Mouse (Mus musculus) midbrain, embryonic 12.5 days (tissue): ENCODE data around the gene Ston2. TPM values are rescaled to one million over a fixed set of nuclear protein-coding genes. Genes with fewer than 3 reads are reported as not detected.
"Not testable (repeated sequence)": the region's sequence is repeated elsewhere in the genome, so short reads cannot be mapped to it uniquely, and the experiment has no call there.

ENCODE experiments used
- ATAC-seq: fragments of 200-750 bp; cut with Nextera tagmentation; 2 replicates; pipeline ENCODE4 v1.8.0; 2017; ENCODE audit warnings: low read depth, moderate TSS enrichment, moderate library complexity; ENCODE audit not compliant: low FRiP score
- H3K27ac ChIP-seq: fragments of 300-500 bp; sonication (generic); replicated peaks from 2 replicates; pipeline ENCODE4 v1.5.1; 2016; ENCODE audit warnings: mild to moderate bottlenecking
- H3K27me3 ChIP-seq: fragments of 300-500 bp; sonication (generic); 2 replicates; pipeline ENCODE4 v1.6.1; 2016; ENCODE audit warnings: mild to moderate bottlenecking
- H3K36me3 ChIP-seq: fragments of 300-500 bp; sonication (generic); 2 replicates; pipeline ENCODE4 v1.6.1; 2016
- H3K4me1 ChIP-seq: fragments of 300-500 bp; sonication (generic); 2 replicates; pipeline ENCODE4 v1.6.1; 2016
- H3K4me2 ChIP-seq: fragments of 300-500 bp; sonication (generic); replicated peaks from 2 replicates; pipeline ENCODE4 v1.6.1; 2016; ENCODE audit warnings: mild to moderate bottlenecking, moderate library complexity
- H3K4me3 ChIP-seq: fragments of 300-500 bp; sonication (generic); 2 replicates; pipeline ENCODE4 v1.5.1; 2016; ENCODE audit warnings: mild to moderate bottlenecking
- H3K9ac ChIP-seq: fragments of 300-500 bp; sonication (generic); replicated peaks from 2 replicates; pipeline ENCODE4 v1.6.1; 2016; ENCODE audit warnings: mild to moderate bottlenecking, moderate library complexity
- H3K9me3 ChIP-seq: fragments of 300-500 bp; sonication (generic); 2 replicates; pipeline ENCODE4 v1.6.1; 2016; ENCODE audit warnings: mild to moderate bottlenecking
- WGBS: fragments of 180-500 bp; shearing (Covaris S2); methylation state at CpG from one replicate; pipeline ENCODE4 v1.1.7; 2016; 5-methylcytosine and 5-hydroxymethylcytosine counted together
- polyA plus RNA-seq: library from polyadenylated mRNA; unstranded; fragments of >200 nt; fragmentation: Nextera tagmentation; extraction: Ambion mirVana; gene quantifications from 2 replicates; pipeline ENCODE4 v1.2.1, GENCODE M21; 2016

Gene Ston2
- polyA plus RNA-seq, 1 experiment from 2014 or later = 8.0 TPM

- H3K27me3 ChIP-seq = peaks cover 5% of the 10 kb centered on the region; the same call in 1 of the 2 replicates
- no peak overlapping the region for H3K9ac ChIP-seq
- no peaks in the 10 kb centered on the region for H3K4me1 ChIP-seq
- no peak for ATAC-seq
- H3K36me3 ChIP-seq = peaks cover 16% of the 10 kb centered on the region
- no peak overlapping the region for H3K4me3 ChIP-seq
- no peak overlapping the region for H3K27ac ChIP-seq
- no peak overlapping the region for H3K4me2 ChIP-seq
- 84% methylated on average over 3 of the region's 3 CpGs for WGBS
- no peaks in the 10 kb centered on the region for H3K9me3 ChIP-seq
Measured at GRCm38 (mm10) chr12:91804262-91804661, 16.1 kb upstream of the Ston2 start.

DNA sequence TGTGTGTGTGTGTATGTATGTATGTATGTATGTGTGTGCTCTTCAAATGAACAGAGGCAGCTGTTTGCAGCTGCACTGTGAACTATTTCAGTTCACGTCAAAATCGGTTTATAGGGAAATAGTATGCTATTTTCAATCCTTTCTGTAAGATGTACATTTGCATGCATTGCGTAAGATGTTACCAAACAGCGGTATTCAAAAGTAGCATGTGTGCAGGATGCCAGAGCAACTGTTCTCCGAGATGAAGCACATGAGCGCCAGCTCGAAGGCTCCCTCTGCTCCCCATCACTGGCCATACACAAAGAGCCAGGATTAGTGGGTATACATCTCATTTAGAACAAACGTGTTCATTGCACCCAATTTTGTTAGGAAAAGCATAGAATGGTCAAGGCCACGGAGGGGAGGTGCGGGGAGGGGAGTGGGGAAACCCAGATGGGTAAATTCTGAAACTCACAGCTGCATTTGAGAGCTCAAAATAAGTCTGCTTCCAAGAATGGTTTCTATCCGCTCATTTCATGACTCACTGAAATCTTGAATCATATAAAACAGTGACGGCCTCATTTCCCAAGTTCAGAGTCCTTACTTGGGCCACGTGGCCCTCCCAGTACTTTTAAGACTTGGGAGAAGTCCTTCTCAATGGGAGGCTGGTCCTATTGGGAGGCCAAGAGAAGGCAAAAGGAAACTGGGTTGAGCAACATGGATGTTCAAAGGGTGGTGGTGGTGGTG lies 15.2 kb upstream of the Ston2 start:
- no peak overlapping the region for H3K27ac ChIP-seq
- no peak overlapping the region for H3K4me3 ChIP-seq
- peaks cover 7% of the 10 kb centered on the region for H3K36me3 ChIP-seq
- no peak overlapping the region for H3K4me2 ChIP-seq
- no peak for ATAC-seq
- H3K27me3 ChIP-seq = peaks cover 5% of the 10 kb centered on the region; the same call in 1 of the 2 replicates
- no peak overlapping the region for H3K9ac ChIP-seq
- no peaks in the 10 kb centered on the region for H3K4me1 ChIP-seq
- H3K9me3 ChIP-seq = no peaks in the 10 kb centered on the region
- 76% methylated on average over 13 of the region's 13 CpGs for WGBS

DNA sequence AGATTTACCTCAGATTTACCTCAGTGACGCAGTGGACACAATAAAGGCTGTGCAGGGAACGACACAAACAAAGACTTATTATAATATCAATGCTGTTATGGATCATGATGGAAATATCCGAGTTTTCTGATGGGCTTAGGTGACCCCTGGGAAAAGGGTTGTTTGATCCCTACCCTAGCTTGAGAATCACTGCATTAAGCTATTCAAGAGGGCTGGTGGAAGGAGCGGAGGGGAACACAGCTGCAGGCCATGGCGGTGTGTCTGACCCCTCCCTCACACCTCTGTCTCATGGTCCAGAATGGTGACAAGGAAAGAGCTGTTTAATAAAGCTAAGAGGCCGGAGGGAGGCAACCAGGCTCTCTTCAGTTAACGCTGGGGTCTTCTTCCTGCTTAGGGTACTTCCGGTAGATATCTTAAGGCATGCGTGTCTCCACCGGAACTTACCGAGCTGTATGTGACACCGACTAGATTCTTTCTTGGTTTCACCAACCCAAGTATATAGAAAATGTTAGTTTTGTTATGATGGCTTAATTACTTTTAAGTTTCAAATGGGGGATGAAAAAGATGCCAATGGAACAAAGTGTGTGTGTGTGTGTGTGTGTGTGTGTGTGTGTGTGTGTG lies 14.5 kb upstream of the Ston2 start:
- Histone ChIP-seq H3K27ac (no peak overlapping the region), H3K4me1 (no peaks in the 10 kb centered on the region), H3K9me3 (no peaks in the 10 kb centered on the region), H3K4me3 (no peak overlapping the region), H3K9ac (no peak overlapping the region), H3K27me3 (peaks cover 5% of the 10 kb centered on the region; the same call in 1 of the 2 replicates), H3K4me2 (no peak overlapping the region), H3K36me3 (peaks cover 1% of the 10 kb centered on the region; the same call in 1 of the 2 replicates)
- ATAC-seq = 0 out of 2 replicates have a peak, but pooled peaks have one; percentile 21
- 82% methylated on average over 12 of the region's 12 CpGs for WGBS

- ATAC-seq = no peak
- 69% methylated on average over 6 of the region's 6 CpGs for WGBS
- H3K27me3 ChIP-seq = peaks cover 5% of the 10 kb centered on the region; the same call in 1 of the 2 replicates
- H3K4me1 ChIP-seq = no peaks in the 10 kb centered on the region
- no peak overlapping the region for H3K4me2 ChIP-seq
- no peak overlapping the region for H3K4me3 ChIP-seq
- no peak overlapping the region for H3K27ac ChIP-seq
- H3K9ac ChIP-seq = no peak overlapping the region
- H3K36me3 ChIP-seq = no peaks in the 10 kb centered on the region
- H3K9me3 ChIP-seq = no peaks in the 10 kb centered on the region
Measured at GRCm38 (mm10) chr12:91800861-91801385, 12.7 kb upstream of the Ston2 start.

DNA sequence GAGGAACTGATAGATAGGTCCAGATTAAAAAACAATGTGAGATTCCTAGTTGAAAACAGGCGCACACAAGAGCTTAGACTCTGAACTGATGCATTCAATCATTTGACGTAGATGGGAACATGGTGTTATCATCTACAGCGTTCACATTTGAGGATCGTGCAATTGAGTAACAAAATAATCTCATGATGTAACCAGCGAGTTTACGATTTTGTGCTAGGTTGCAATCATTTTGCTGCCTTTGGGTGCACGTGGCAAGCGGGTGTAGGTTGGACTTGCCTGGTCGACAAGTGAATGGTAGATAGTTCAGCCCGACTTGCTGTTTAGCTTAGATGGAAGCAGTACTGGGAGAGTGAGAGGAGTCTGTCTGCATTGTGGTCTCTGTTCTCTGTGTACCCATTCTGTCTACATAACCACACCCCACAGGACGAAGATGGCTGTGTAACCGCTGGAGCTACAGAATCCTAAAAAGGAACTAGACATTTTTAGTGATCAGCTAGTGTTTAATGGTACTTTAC lies 11.7 kb upstream of the Ston2 start:
- WGBS = 78% methylated on average over 12 of the region's 12 CpGs
- no peak overlapping the region for H3K27ac ChIP-seq
- H3K4me1 ChIP-seq = no peaks in the 10 kb centered on the region
- no peak for ATAC-seq
- H3K9ac ChIP-seq = no peak overlapping the region
- H3K36me3 ChIP-seq = no peaks in the 10 kb centered on the region
- no peak overlapping the region for H3K4me2 ChIP-seq
- peaks cover 5% of the 10 kb centered on the region; the same call in 1 of the 2 replicates for H3K27me3 ChIP-seq
- no peak overlapping the region for H3K4me3 ChIP-seq
- H3K9me3 ChIP-seq = no peaks in the 10 kb centered on the region

DNA sequence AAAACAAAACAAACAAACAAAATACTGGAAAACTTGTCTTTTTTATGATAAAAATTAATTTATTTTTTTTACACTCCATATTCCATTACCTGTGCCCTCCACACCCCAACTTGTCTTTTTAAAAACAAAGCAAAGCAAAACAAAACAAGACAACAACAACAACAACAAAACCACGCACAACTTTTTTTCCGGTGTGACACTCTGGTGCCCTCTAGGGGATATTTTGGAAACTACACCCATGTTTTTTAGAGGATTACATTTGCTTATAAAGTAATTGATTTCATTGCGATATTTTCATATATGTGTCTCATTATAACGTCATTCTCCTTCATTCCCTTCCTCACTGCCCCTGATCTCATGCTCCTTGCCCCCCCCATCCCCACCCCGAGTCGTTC lies 11.2 kb upstream of the Ston2 start:
- Histone ChIP-seq H3K27ac (no peak overlapping the region), H3K9me3 (no peaks in the 10 kb centered on the region), H3K4me1 (no peaks in the 10 kb centered on the region), H3K27me3 (peaks cover 5% of the 10 kb centered on the region; the same call in 1 of the 2 replicates), H3K9ac (no peak overlapping the region), H3K4me3 (no peak overlapping the region), H3K36me3 (no peaks in the 10 kb centered on the region), H3K4me2 (no peak overlapping the region)
- no peak for ATAC-seq
- 30% methylated on average over 6 of the region's 6 CpGs for WGBS

DNA sequence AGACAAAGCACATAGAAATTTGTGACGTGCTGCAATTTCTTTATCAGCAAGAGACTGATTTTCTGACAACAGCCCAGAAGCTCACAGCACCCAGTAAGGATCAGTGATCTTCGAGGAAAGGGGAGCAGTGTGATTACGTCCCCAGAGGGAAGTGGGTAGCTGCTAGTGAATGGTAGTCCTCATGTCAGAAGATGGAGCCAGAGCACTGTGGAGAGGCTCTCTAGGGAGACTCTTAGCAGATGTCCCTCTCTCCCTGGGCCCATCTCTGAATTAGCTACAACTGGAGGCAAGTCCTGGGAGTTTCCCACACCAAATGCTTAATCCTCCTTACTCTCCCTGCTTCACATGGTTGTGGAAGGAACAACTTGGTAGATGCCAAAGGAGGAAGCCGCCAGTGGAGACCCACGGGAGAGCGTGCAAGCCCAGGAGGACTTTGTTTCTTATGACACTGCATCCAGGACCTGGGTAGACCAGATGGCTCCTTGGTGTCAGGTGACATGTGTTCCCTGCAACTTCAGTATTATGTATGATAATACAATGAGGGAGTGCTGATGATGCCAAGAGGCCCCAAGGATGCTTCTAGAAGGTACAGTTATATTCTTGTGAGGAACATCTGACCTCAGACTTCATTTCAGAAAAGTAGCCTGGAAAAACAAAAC lies 10.7 kb upstream of the Ston2 start:
- WGBS = 78% methylated on average over 6 of the region's 6 CpGs
- H3K4me3 ChIP-seq = no peak overlapping the region
- H3K4me2 ChIP-seq = no peak overlapping the region
- no peaks in the 10 kb centered on the region for H3K4me1 ChIP-seq
- no peaks in the 10 kb centered on the region for H3K36me3 ChIP-seq
- H3K27me3 ChIP-seq = peaks cover 5% of the 10 kb centered on the region; the same call in 1 of the 2 replicates
- H3K9ac ChIP-seq = no peak overlapping the region
- H3K9me3 ChIP-seq = no peaks in the 10 kb centered on the region
- no peak overlapping the region for H3K27ac ChIP-seq
- peak; percentile 60; the same call in 1 of the 2 replicates for ATAC-seq

GRCm38 (mm10) chr12:91796774-91797173 lies 8.6 kb upstream of the Ston2 start:
- Histone ChIP-seq H3K9ac (no peak overlapping the region), H3K27me3 (peaks cover 5% of the 10 kb centered on the region; the same call in 1 of the 2 replicates), H3K4me3 (no peak overlapping the region), H3K4me1 (no peaks in the 10 kb centered on the region), H3K36me3 (no peaks in the 10 kb centered on the region), H3K9me3 (no peaks in the 10 kb centered on the region), H3K4me2 (no peak overlapping the region), H3K27ac (no peak overlapping the region)
- WGBS = 66% methylated on average over 4 of the region's 4 CpGs
- no peak for ATAC-seq

DNA sequence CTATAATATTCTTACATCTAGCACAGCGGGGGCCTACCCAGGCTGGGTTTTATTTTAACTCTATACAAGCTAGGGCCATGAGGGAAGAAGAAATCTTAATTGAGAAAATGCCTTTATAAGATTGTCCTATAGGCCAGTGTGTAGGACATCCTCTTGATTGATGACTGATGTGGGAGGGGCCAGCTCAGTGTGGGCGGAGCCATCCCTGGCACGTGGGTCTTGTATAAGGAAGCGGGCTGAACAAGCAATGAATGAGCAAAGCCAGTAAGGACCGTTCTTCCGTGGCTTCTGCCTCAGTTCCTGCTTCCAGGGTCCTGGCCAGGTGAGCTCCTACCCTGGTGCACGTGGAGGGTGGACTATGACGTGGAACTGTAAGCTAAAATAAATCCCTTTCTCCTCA lies 5.1 kb upstream of the Ston2 start:
- WGBS = 76% methylated on average over 8 of the region's 8 CpGs
- Histone ChIP-seq H3K27ac (no peak overlapping the region), H3K27me3 (no peaks in the 10 kb centered on the region)

GRCm38 (mm10) chr12:91791822-91792221 lies 3.6 kb upstream of the Ston2 start:
- H3K9me3 ChIP-seq = no peaks in the 10 kb centered on the region
- no peak overlapping the region for H3K4me2 ChIP-seq
- H3K4me3 ChIP-seq = no peak overlapping the region
- H3K9ac ChIP-seq = no peak overlapping the region
- H3K27me3 ChIP-seq = no peaks in the 10 kb centered on the region
- ATAC-seq = no peak
- no peaks in the 10 kb centered on the region for H3K4me1 ChIP-seq
- 70% methylated on average over 4 of the region's 4 CpGs for WGBS
- H3K27ac ChIP-seq = no peak overlapping the region
- H3K36me3 ChIP-seq = no peaks in the 10 kb centered on the region

More for the DNA sequence above, 5.1 kb upstream of the Ston2 start:
- Histone ChIP-seq H3K4me1 (no peaks in the 10 kb centered on the region), H3K9me3 (no peaks in the 10 kb centered on the region), H3K4me3 (no peak overlapping the region), H3K9ac (no peak overlapping the region), H3K4me2 (no peak overlapping the region), H3K36me3 (no peaks in the 10 kb centered on the region)
- no peak for ATAC-seq

GRCm38 (mm10) chr12:91789801-91790200 lies 1.6 kb upstream of the Ston2 start:
- no peaks in the 10 kb centered on the region for H3K36me3 ChIP-seq
- no peaks in the 10 kb centered on the region for H3K4me1 ChIP-seq
- peak; percentile 27; the same call in 1 of the 2 replicates for ATAC-seq
- no peak overlapping the region for H3K4me3 ChIP-seq
- no peak overlapping the region for H3K27ac ChIP-seq
- 53% methylated on average over 6 of the region's 6 CpGs for WGBS
- no peak overlapping the region for H3K9ac ChIP-seq
- H3K4me2 ChIP-seq = no peak overlapping the region
- H3K9me3 ChIP-seq = no peaks in the 10 kb centered on the region
- H3K27me3 ChIP-seq = no peaks in the 10 kb centered on the region

GRCm38 (mm10) chr12:91788446-91788845 lies 259 bp upstream of the Ston2 start:
- 69% methylated on average over 3 of the region's 3 CpGs for WGBS
- not testable (repeated sequence) for H3K27ac ChIP-seq, H3K9me3 ChIP-seq, H3K27me3 ChIP-seq, H3K4me3 ChIP-seq, H3K9ac ChIP-seq, H3K4me2 ChIP-seq, H3K36me3 ChIP-seq, H3K4me1 ChIP-seq, ATAC-seq
